Mouse (Mus musculus) frontal cortex, postnatal 25 days (tissue): ENCODE results near the gene Fam32a.

ENCODE experiments used
- DNase-seq, 2 experiments: peaks; one replicate each; pipeline ENCODE4 v3.0.0; 2022; ENCODE audit warnings: low spot score in 2 of 2

The Fam32a gene

DNA sequence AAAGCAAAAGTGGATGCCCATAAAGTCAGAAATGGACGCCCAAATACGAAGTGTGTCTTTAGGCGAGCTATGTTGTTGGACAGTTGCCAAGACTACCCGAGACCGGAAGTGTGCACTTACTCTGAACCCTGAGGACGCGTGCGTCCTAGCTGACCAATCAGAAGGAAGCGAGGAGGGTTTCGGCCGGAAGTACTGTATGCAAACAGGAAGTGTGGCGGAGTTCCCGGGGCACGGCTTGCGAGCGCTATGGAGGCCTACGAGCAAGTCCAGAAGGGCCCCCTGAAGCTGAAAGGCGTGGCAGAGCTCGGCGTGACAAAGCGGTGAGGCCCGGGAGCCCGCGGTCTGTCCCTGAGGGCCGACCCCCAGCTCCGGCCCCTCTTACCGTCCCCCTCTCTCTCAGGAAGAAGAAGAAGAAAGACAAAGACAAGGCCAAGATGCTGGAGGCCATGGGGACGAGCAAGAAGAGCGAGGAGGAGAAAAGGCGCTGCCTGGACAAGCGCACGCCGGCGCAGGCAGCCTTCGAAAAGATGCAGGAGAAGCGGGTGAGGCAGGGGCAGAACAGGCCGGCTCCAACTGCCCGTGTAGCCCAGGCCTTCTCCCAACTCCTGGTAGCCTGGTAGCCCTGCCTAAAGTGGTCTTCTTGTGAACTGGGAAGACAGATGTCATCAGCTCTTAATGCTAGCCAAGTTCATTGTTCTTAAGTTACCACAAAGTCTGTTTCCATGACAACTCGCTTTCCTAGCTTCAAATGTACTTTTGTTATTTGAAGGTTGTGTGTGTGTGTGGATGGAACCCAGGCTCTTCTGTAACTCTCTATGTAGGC, at the start of gene Fam32a:
TSS of gene Fam32a (plus strand) at position 190 of the 823 bp plus-strand sequence.
- peak; percentile 66 to 78 for DNase-seq

DNA sequence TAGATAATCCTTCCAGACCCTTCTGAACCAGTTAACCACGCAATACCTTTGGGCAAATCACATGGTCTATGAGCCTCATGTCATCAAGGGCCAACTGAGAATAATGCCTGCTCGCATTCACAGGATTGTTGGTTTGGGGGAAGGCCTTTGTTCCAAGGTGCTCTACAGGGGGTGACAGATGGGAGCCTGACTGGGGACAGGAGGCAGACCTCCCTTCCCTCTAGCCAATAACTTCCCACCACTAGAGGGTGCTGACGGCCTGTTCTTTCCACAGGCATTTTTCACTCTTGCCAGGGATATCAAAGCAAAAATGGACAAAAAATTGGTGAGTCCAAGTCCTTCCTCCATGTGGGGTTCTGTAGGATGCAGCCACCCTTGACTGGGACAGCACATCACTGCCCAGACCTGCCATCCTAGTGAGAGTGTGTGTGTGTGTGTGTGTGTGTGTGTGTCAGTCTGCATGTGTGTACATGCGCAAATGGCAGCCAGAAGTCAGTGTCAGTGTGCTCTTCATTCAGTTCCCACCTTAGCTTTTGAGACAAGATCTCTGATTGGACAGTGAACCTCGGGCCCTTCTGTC, 42.1 kb upstream of the Fam32a start:
- peak; percentile 47 to 64 for DNase-seq

DNA sequence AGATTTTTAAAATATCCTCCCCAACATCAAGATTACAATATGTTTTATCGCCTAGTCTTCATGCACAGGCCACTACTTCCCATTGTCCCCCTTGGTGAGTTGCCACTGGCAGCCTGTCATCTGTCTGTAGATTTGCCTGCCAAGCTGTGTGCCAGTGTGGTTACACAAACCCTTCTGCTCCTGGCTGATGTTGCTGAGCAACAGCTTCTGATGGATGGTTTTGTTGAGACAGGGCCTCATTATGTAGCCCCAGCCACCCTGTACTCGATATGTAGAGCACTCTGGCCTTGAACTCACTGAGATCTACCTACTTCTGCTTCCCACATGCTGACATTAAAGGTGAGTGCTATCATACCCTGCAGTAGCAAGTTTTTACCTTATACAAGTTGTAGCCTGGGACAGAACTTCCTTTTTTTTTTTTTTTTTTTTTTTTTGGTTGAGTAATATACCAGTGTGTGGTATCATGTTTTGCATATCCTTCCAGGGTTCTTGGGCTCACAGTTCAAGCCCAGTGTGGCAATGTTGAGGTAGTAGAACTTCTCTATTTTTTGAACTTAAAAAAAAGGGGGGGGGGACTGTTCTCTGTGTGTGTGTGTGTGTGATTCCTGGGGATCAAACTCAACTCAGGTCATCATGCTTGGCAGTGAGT, 35.9 kb upstream of the Fam32a start:
- no peak for DNase-seq

DNA sequence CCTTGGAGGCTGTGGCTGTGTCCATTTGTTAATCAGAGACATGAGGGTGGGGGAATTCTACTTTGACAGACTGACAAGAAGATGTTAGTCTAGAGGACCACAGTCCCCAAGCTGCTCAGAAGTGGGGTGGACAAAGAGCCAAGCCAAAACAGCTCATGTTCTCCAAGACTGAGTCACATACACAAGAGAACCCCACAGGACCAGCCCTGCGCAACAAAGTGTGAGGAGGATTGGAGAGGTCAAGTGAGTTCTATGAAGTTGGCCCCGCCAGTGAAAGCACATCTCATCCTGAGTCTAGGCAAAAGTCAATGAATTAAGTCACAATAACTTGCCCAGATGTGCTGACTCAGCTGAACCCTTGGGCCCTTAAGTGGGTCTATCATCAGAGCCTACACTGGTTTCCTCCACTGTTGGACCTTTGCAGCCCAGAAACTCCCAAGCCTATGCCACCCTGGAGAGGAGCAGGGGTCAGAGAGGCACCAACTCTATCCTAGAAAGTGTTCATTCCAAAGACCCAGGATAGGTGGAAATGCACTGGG, 31.7 kb upstream of the Fam32a start:
- DNase-seq: no peak

DNA sequence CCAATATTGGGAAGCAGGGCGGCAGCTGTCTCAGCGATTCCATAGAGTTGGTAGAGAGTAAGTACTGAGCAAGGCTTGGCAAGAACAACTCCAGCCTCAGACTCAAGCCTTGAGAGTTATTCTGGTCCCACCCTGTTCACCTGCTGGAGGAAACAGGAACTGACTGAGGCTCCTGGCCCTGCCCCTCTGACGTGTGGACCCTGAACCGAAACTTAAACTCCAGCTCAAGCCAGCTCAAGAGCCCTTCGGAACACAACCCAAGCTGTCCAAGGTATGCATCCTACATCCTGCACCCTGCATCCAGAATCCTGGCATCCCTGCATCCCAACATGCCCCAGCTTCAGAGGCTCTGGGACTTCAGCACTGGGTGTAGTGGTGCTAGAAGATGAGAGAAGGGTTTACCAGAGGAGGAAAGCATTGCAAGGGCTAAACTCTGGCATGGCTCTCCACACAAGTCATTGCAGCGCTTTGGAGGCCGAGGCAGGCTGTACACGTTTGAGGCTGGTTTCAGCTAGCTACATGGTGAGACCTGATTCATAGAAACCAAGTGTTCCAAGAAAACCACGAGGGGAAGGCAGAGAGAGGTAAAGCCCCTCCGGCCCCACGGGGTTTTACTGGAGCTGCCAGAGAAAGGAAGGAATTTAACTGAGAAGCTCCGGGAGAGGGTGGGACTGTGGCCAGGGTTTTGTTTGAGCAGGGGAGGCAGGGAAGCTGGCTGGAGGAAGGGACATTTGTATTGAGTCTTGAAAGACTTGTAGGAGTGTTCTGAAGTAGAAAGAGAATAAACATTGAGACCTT, 29.9 kb upstream of the Fam32a start, which contains the start of gene Hsh2d:
TSS of gene Hsh2d (plus strand) at position 222 of the 798 bp plus-strand sequence.
- DNase-seq: no peak

DNA sequence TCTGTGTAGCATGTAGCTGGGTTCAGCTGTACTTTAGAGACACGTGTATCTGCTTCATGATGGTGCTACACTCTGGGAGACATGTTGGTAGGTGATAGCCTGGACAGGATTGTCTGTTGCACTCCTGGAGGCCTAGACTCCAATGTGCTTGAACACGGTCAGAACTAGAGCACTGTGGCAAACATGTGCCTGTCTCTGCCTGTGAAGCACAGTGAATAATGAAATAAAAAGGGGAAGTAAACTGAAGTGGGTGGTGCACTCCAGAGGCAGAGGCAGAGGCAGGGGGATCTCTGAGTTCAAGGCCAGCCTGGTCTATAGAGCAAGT, 29.4 kb upstream of the Fam32a start:
- DNase-seq: no peak

DNA sequence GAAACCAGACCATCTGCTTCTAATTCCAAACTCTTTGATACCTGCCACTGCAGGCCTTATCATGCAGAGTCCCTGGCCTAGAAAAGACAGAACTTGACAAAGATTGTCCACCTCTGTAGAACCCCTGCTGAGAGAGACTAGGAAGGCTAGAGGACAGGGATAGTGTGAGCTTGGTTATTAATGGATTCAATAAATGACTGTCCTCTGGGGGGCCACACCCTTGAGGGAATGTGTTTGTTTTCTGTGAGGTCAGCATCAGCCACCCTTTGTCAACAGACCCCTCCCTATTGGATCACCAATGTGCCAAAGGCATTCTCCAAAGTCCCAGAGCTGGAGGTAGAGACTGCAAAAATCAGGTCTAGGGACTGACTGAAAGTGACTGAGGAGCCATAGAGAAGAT, 27.5 kb upstream of the Fam32a start:
- no peak for DNase-seq

DNA sequence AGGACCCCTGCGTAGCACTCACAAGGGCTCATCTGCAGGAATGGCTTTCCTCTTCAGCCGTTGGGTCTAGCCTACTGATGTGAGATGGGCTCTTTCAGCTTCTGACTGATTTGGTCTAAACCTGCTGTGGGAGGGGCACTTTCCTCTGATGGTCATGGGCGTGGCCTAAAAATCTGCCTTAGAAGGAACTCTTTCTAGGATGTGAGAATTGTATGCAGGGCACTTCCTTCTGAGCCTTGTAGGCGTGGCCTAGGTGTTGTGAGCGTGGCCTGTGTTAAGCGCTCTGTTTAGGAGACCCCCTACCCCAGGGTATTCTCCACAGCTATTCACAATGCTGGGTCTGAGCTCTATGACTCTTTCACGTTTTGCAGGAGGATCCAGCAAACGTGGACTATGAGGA, 21.5 kb upstream of the Fam32a start:
- DNase-seq: no peak

DNA sequence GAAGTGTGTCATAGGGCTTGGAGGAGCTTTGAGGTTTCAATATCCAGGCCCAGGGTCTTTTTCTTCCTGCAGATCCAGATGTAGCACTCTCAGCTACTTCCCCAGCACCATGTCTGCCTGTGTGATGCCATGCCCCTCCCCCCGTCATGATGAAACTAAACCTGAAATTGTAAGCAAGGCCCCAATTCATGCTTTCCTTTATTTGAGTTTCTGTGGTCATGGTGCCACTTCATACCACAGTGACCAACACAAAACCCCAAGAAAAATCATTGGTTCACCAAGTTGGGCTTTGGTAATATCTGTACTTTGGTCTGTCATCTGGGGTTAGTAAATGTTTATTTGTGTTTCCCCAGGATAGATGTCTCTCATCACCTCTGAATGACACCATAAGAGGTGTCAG, 10.9 kb upstream of the Fam32a start:
- DNase-seq: no peak

DNA sequence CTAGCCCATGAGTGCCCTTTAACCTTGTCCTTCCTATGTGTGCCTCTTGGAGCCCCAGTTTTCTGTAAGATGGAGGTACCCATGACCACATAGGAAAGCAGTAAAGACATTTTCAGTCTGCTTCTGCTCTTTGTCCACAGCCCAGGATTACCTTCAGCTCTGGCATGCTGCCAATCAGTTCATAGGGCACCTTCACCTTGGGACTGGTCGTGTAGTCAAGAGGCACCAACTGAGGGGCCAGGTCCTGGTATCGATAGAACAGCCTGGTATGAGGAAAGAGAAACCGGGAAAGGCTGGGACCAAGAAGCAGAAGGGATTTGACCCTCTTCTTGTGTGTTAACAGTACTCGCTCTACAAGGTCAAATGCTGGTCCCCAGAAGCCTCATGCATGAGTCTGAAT, 9.3 kb upstream of the Fam32a start:
- DNase-seq: no peak

DNA sequence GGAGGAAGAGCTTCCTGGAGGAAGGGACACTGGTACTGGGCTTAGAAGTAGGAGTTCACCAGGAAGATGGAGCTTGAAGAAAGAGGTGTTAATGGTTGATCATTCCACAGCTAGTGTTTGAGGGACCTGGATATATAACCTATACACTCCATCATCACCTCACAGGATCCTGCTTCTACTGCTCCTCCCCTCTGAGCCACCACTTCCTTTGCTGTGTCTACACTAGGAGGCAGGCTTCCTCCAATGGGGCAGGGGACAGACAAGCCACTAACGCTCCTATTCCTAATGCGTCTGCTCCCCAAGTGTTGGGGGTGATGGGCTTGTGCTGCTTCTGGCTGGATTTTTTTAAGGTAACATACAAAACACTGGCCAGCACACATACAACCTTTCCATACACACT, 8.8 kb upstream of the Fam32a start:
- no peak for DNase-seq

DNA sequence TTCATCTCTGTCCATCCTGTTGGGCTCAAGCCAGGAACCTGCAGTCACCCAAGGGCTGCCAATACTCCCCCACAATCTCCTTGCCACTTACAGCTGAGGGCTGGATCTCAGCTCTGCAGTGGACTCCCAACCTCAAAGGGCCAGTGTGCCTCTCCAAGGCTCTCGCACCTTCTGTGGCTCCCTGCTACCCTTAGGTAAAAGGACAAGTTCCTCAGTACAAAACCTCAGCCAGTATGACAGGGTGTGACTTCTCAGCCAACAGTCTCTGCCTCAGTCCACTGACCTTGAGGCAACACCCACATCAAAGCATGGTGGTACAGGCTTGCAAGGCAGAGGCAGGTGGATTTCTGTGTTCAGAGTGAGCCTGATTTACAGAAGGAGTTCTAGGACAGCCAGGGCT, 7.7 kb upstream of the Fam32a start:
- no peak for DNase-seq

DNA sequence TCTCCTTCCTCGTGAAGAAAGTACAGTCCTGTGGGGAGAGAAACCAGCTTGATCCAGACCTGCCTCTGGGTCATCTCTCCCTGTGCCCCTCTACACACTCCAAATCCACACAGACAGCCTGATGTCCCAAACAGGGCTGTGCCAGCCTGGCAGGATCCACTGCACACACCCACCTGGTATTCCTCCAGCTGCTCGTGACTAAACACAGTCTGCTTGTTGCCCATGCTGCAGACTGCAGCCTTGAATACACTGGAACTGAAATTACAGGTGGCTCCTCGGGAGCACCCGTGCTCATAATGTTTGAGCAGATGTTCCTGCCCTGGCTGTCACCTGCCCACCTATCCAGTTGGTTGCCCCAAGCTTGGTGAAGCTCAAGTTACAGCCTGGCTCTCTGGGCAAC, 6.8 kb upstream of the Fam32a start, which contains the start of gene Cib3:
TSS of gene Cib3 (minus strand) at position 87 of the 400 bp plus-strand sequence.
- DNase-seq: no peak

DNA sequence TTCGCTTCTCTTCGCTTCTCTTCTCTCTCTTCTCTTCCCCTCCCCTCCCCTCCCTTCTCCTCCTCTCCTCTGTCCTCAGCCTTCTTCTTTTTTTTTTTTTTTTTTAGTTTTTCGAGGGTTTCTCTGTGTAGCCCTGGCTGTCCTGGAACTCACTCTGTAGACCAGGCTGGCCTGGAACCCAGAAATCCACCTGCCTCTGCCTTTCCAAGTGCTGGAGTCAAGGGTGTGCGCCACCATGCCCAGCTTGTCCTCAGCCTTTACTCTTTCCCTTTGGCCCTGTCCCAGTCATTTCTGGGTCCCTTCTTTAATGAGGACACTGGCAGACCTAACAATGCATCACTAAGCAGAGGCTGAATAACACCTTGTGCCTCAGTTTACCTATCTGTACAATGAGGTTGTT, 6.0 kb upstream of the Fam32a start, which contains the start of gene Gm11034:
TSS of gene Gm11034 (minus strand) at position 101 of the 400 bp plus-strand sequence.
- no peak for DNase-seq

DNA sequence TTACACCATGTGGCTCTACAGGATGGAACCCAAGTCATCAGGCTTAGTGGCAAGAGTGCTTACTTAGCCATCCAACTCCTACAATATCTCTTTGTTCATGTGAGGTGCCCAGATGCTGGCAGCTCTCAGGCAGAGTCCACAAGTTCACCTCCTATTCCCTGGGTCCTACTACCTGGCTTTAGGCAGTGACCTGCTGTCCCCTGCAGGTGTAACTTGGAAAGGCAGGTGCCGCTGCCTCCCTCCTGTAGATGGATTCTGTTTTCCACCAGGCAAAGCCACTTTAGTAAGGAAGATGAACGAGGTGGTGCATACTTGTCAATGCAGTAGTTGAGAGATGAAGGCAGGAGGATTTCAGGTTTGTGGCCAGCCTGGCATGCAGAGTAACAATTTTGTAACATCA, 4.5 kb upstream of the Fam32a start:
- no peak for DNase-seq

DNA sequence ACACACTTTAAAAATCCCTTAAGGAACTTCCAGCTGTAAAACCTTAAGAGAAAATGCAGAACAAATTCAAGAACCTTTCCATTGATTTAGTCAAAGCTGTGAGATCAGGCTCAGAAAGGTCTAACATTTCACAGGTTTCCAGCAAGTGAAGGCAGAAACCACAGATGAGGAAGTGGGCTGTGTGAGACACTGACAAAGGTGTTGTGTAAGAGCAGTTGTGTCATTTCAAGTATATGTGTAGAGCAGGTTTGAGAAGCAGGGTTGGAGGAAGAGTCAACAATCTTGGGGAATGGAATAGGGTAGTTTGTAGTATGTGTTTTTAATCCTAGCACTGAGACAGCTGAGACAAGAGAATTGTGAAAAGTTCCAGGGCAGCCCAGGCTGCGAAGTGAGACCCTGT, 3.7 kb upstream of the Fam32a start:
- DNase-seq: no peak

DNA sequence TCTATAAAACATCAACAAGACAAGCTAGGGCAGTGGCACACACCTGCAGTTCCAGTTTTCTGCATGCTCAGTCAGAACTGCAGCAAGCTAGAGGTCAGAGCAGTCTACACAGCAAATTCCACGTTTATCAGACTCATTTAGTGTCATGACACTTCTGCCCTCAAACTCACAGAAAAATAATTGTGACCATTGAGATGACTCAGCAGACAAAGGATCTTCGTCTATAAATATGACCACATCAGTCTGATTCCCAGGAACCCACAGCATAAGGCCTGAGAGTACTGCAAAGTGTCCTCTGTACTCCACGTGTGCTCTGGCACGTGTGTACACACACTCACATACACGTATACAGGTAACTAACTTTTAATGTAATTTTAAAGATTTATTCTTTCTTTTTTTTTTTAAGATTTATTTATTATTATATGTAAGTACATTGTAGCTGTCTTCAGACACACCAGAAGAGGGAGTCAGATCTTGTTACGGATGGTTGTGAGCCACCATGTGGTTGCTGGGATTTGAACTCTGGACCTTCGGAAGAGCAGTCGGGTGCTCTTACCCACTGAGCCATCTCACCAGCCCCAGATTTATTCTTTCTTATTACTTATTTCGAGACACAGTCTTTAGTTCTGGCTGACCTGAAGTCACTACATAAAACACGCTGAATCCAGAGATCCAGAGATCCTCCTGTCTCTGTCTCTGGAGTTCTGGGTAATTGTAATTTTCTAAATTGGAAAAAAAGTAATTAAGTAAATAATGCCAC, 569 bp upstream of the Fam32a start:
- no peak for DNase-seq

DNA sequence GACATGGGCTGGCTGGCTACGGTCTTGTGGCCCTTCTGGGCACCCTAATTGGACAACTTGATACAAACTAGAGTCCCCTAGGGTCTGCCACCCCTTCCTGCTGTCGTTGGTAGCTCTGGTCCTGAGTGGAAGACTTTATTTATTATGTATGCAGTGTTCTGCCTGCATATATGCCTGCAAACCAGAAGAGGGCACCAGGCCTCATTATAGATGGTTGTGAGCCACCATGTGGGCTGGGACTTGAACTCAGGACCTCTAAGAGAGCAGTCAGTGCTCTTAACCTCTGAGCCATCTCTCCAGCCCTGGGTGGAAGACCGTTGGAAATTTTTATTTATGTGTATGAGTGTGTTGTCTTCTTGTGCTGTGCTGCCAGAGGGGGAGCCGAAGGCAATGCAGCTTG, 1.2 kb downstream of the Fam32a start:
- DNase-seq: no peak

DNA sequence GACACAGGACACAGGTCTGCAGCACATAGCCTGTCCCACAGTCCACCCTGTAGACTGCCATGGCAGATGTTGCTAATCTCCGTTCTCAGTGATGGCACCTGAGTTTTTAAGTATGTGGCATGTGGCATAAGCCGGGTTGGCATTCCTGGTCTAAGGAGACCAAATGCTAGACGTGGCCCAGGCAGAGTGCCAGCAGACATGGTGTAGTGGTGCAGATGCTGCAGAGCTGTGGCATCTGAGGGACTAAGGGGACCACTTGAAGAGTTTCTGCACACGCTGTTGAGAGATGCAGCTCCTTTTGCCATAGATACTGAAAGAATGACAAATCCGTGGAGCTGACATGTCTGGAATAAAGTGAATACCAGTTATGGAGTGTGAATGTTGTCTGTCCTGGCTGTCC, 3.1 kb downstream of the Fam32a start:
- DNase-seq: no peak

DNA sequence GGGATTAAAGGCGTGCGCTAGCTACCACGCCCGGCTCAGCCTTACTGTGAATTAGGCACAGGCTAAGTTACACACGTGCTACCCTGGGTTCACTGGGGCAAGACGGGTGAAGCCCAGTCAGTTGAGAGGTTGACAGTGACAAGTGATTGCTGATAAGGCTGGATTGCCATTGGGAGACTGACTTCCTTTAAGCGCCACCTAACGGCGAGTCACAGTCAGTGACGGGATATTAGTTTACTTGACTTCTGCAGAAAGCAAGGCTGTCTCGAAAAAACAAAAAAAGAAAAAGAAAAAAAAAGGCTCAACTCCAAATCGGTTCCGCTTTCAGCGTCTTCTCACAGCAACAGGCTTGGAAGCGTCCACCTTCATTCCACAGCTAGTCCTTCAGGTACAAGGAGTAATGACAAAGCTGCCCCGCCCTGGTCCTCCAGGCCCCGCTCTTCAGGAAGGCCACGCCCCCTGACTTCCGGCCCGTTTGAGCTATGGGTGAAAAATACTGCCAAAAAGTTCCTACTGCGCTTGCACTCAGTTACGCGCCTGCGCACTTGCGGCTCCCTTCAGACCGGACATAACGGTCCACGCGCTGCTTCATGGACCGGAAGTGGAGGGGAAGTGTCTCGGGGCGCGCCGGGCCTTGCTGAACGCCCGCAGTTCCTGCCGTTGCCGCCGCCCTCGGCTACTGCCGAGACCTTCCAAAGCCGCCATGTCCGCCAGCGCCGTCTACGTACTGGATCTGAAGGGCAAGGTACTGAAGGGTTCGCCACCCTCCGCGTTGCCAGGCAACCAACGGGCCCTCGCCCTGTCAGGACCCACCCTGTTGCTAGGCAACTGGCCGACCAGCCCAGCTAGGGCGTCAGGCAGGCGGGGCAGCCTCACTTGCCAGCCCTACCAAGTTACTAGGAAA, 20.2 kb downstream of the Fam32a start, which contains the start of gene Ap1m1:
TSS of gene Ap1m1 (plus strand) at position 520 of the 904 bp plus-strand sequence.
- DNase-seq: peak; percentile 94
